Mouse (Mus musculus) brain, embryonic 14.5 days (tissue): Measurements from ENCODE around the gene Gm11020. TPM values are rescaled to one million over a fixed set of nuclear protein-coding genes. Genes with fewer than 3 reads are reported as not detected.
A peak's percentile ranks its signal among the peaks of the same experiment; 100 is the strongest.

Experiments used
- DNase-seq: peaks from one replicate; pipeline ENCODE4 v3.0.0-alpha.2; 2011; ENCODE audit warnings: low read depth
- CTCF ChIP-seq: fragments of 200-500 bp; IDR thresholded peaks from 2 replicates; pipeline ENCODE4 v1.5.1; 2012; ENCODE audit warnings: inconsistent platforms, mild to moderate bottlenecking, moderate library complexity, borderline replicate concordance; ENCODE audit not compliant: insufficient read depth, insufficient read length; ENCODE audit errors: extremely low read depth
- POLR2A ChIP-seq: fragments of 200-500 bp; IDR thresholded peaks from 2 replicates; pipeline ENCODE4 v1.6.1; 2012; ENCODE audit warnings: mild to moderate bottlenecking, inconsistent platforms, borderline replicate concordance; ENCODE audit not compliant: poor library complexity, insufficient read depth, insufficient read length, severe bottlenecking; ENCODE audit errors: extremely low read depth
- polyA plus RNA-seq: library from polyadenylated mRNA; depleted of rRNA; stranded (reverse); fragments of >200 nt; gene quantifications from 2 replicates; pipeline ENCODE4 v1.2.3, GENCODE M21; 2012; rRNA removed

Gene Gm11020
- polyA plus RNA-seq, 1 experiment: not detected

GRCm38 (mm10) chr8:104348971-104349370, 27.6 kb downstream of the Gm11020 start:
- DNase-seq: no peak

DNA sequence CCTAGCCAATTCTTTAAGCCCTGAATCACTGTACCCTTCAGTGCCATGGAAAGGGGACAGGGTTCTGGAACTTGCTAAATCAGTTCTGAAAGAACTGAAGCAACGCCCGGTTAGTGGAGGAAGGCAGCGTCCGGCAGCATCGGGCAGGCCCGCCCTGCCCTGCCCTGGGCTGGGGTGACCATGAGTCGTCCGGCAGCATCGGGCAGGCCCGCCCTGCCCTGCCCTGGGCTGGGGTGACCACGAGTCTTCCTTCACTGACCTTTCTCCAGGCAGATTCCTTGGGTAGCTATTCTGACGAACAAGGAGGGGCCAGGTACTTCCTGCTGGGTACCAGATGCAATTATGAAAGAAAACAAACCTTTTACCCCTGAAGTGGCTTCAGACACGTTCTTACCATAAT, 28.7 kb downstream of the Gm11020 start:
- DNase-seq: no peak
- no peak for TF ChIP-seq POLR2A
- TF ChIP-seq CTCF: no peak

More at GRCm38 (mm10) chr8:104348971-104349370, 27.6 kb downstream of the Gm11020 start:
- TF ChIP-seq POLR2A: no peak
- TF ChIP-seq CTCF: no peak

GRCm38 (mm10) chr8:104353186-104353585, 31.8 kb downstream of the Gm11020 start:
- TF ChIP-seq CTCF (peak; percentile 43; the same call in 1 of the 2 replicates), POLR2A (no peak)
- peak; percentile 28 for DNase-seq

- TF ChIP-seq CTCF: no peak
- TF ChIP-seq POLR2A: no peak
- DNase-seq: no peak
These were observed 33.1 kb downstream of the Gm11020 start for GRCm38 (mm10) chr8:104354504-104354903.

DNA sequence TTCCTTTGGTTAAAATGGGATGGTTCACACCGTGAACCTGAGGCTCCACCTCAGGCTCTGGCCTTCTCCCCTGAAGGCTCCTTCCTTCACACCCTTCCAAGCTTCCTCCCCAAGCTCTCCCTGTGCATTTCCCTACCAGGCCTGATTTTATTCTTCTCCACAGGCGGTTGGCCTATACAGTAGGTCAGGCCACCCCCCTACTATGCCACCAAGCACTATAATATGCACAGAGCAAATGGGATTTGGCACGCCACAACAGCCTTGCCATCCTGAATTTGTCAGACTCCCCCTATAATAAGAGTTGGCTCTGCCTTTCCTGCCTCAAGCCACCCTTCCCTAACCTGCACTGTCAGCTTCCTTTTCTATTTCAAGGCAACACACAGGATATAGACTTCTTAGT, 37.3 kb downstream of the Gm11020 start:
- no peak for TF ChIP-seq CTCF
- no peak for DNase-seq

GRCm38 (mm10) chr8:104359778-104360456, 38.5 kb downstream of the Gm11020 start:
- TF ChIP-seq CTCF (no peak), POLR2A (no peak)
- DNase-seq: no peak

DNA sequence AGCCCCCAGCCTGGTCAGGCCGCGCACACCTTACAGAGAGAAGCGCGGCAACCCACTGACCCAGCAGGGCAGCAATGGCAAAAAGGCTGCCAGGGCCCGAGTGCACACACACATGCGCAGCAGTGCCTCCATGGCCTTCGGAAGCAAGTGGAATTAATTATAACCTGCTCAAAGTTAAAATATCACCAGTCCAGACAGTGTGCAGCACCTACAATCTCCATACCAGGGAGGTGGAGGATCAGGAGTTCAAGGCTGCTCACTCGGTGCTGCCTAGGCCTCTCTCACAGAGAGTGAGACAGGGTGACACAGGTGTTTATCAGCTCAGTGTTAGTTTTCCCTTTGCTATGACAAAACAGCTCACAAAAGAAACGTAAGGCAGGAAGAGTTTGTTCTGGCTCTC, 44.3 kb downstream of the Gm11020 start:
- no peak for DNase-seq
- TF ChIP-seq CTCF (no peak), POLR2A (no peak)

DNA sequence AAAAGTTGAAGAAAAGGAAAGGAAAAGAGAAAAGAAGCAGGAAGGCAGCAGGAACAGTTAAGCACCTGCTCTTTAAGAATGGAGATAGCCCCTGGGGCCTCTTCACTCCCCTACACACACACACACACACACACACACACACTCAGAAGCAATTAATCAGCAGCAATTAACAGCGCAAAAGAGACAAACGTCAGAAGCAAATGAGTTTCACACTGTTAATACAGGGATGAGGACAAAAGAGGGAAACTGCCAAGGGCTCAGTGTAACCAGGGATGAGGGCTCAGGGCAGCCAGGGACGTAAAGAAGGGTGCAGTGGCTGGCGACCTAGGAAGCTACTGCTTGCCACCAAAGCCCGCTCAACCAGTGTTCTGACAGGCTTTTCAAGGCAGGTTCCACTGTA, 46.0 kb downstream of the Gm11020 start:
- no peak for TF ChIP-seq CTCF
- TF ChIP-seq POLR2A: no peak
- DNase-seq: peak; percentile 84

- peak; percentile 39 for DNase-seq
- no peak for TF ChIP-seq CTCF
- no peak for TF ChIP-seq POLR2A
These were observed 48.2 kb downstream of the Gm11020 start for GRCm38 (mm10) chr8:104369591-104369990.

GRCm38 (mm10) chr8:104370071-104370470, 48.7 kb downstream of the Gm11020 start:
- no peak for TF ChIP-seq CTCF
- no peak for TF ChIP-seq POLR2A
- no peak for DNase-seq

GRCm38 (mm10) chr8:104371121-104371520, 49.8 kb downstream of the Gm11020 start:
- DNase-seq: no peak
- TF ChIP-seq POLR2A (no peak), CTCF (no peak)

Other genes starting within 250 kb of the Gm11020 start
- gene Cdh5, start 219.9 kb upstream of the Gm11020 start, polyA plus RNA-seq: 18.2 and 34.6 TPM in 2 replicates
- 12.3 and 16.9 TPM in 2 replicates for gene Bean1, start 151.1 kb upstream of the Gm11020 start, polyA plus RNA-seq
- 41.2 and 42.7 TPM in 2 replicates for gene Tk2, start 73.0 kb upstream of the Gm11020 start, polyA plus RNA-seq
- gene Cklf, start 70.7 kb upstream of the Gm11020 start, polyA plus RNA-seq: 36.0 and 52.4 TPM in 2 replicates
- not detected in 2 replicates for gene Cmtm2a, start 28.4 kb upstream of the Gm11020 start, polyA plus RNA-seq
- not detected in 2 replicates for gene Gm45711, start 11.5 kb upstream of the Gm11020 start, polyA plus RNA-seq
- gene Cmtm1, start 11.4 kb upstream of the Gm11020 start, polyA plus RNA-seq: 0.08 TPM in 1 of 2 replicates, not detected in the other
- gene Cmtm2b, start 663 bp downstream of the Gm11020 start, polyA plus RNA-seq: not detected in 2 replicates
- 57.5 and 64.9 TPM in 2 replicates for gene Cmtm3, start 17.8 kb downstream of the Gm11020 start, polyA plus RNA-seq
- gene Cmtm4, start 74.2 kb downstream of the Gm11020 start, polyA plus RNA-seq: 18.3 and 20.8 TPM in 2 replicates
- gene Dync1li2, start 121.5 kb downstream of the Gm11020 start, polyA plus RNA-seq: 89.9 and 110 TPM in 2 replicates
- 0.38 and 0.57 TPM in 2 replicates for gene Terb1, start 188.3 kb downstream of the Gm11020 start, polyA plus RNA-seq
- gene Nae1, start 213.1 kb downstream of the Gm11020 start, polyA plus RNA-seq: 72.4 and 89.3 TPM in 2 replicates
- 1.6 and 1.8 TPM in 2 replicates for gene Car7, start 213.1 kb downstream of the Gm11020 start, polyA plus RNA-seq